Mouse (Mus musculus): ENCODE measurements around the gene Mall.

The Mall gene

GRCm38 (mm10) chr2:127729671-127730070, at the start of gene Mall:
Gene Mall, minus strand, starts transcription at chr2:127729932.
- DNase-seq (ENCODE audit: low read depth): no peak

GRCm38 (mm10) chr2:127778451-127778850, 48.7 kb upstream of the Mall start:
- DNase-seq (ENCODE audit: low read depth): no peak

GRCm38 (mm10) chr2:127775013-127775412, 45.3 kb upstream of the Mall start:
- DNase-seq (ENCODE audit: low read depth): no peak

- DNase-seq (ENCODE audit: low read depth): no peak
These were observed 44.8 kb upstream of the Mall start for GRCm38 (mm10) chr2:127774578-127774941.

GRCm38 (mm10) chr2:127773938-127774577, 44.3 kb upstream of the Mall start:
- DNase-seq (ENCODE audit: low read depth): no peak

GRCm38 (mm10) chr2:127761587-127761986, 31.9 kb upstream of the Mall start:
- no peak for DNase-seq (ENCODE audit: low read depth)

GRCm38 (mm10) chr2:127760429-127761000, 30.8 kb upstream of the Mall start:
- no peak for DNase-seq (ENCODE audit: low read depth)

- no peak for DNase-seq (ENCODE audit: low read depth)
These were observed 30.3 kb upstream of the Mall start for GRCm38 (mm10) chr2:127760014-127760413.

GRCm38 (mm10) chr2:127759157-127759880, 29.6 kb upstream of the Mall start:
- no peak for DNase-seq (ENCODE audit: low read depth)

GRCm38 (mm10) chr2:127757171-127757570, 27.4 kb upstream of the Mall start:
- DNase-seq (ENCODE audit: low read depth): no peak

GRCm38 (mm10) chr2:127754113-127754512, 24.4 kb upstream of the Mall start:
- no peak for DNase-seq (ENCODE audit: low read depth)

- no peak for DNase-seq (ENCODE audit: low read depth)
These were observed 22.3 kb upstream of the Mall start for GRCm38 (mm10) chr2:127751849-127752610.

GRCm38 (mm10) chr2:127749376-127749775, 19.6 kb upstream of the Mall start:
- DNase-seq (ENCODE audit: low read depth): no peak

GRCm38 (mm10) chr2:127748316-127748715, 18.6 kb upstream of the Mall start:
- no peak for DNase-seq (ENCODE audit: low read depth)

- DNase-seq (ENCODE audit: low read depth): no peak
These were observed 12.9 kb upstream of the Mall start for GRCm38 (mm10) chr2:127742637-127743036.

- DNase-seq (ENCODE audit: low read depth): no peak
These were observed 11.2 kb upstream of the Mall start for GRCm38 (mm10) chr2:127740756-127741519.

GRCm38 (mm10) chr2:127737885-127738284, 8.2 kb upstream of the Mall start:
- DNase-seq (ENCODE audit: low read depth): no peak

- DNase-seq (ENCODE audit: low read depth): no peak
These were observed 7.0 kb upstream of the Mall start for GRCm38 (mm10) chr2:127736631-127737209.

GRCm38 (mm10) chr2:127735512-127736145, 5.9 kb upstream of the Mall start:
- no peak for DNase-seq (ENCODE audit: low read depth)

- DNase-seq (ENCODE audit: low read depth): no peak
These were observed 5.2 kb upstream of the Mall start for GRCm38 (mm10) chr2:127734889-127735288.

Measured in induced T-regulatory cell, adult 2 months (primary cell).